In genomic region chr16:95996156-95996555, GRCm38 (mm10) we compare ENCODE assay signal across 30 mouse cellular contexts. TPM values are rescaled to one million over a fixed set of nuclear protein-coding genes. Genes with fewer than 3 reads are reported as not detected.
DNase-seq lines count a peak whose midpoint lies in the region; ATAC-seq and TF ChIP-seq lines count a peak whose summit lies in the region.
"Had no signal": no experiment of that assay in that cellular context is flagged by ENCODE, and none has a peak within 500 bp of the region (broad histone marks: within the 10 kb centered on the region; RNA-seq: fewer than 3 reads in every experiment).

No protein-coding gene starts in this region.

- dilution Hi-C loops in CH12.LX (cut with MboI; ENCODE audit: extremely low pct_ligation_motif_present, extremely low pct_unique_long_range_greater_than_20kb, low sequenced_read_pairs) = no loop called here

- H3K27me3 ChIP-seq in liver, adult 2 months (ENCODE audit: control insufficient read depth, insufficient read depth, low read length) = no peaks in the 10 kb centered on the region
- no peaks in the 10 kb centered on the region for H3K27me3 ChIP-seq in liver, embryonic 11.5 days (replicated peaks; ENCODE audit: control insufficient read depth, insufficient read depth, low read length)
- no peaks in the 10 kb centered on the region for H3K27me3 ChIP-seq in lung, postnatal 0 days (replicated peaks; ENCODE audit: insufficient read depth, low read length)
- H3K27me3 ChIP-seq in CH12.LX (replicated peaks) (no peaks in the 10 kb centered on the region), myocyte (ENCODE audit: control insufficient read depth, insufficient read depth, insufficient read length) (no peaks in the 10 kb centered on the region)
- no peaks in the 10 kb centered on the region for H3K27me3 ChIP-seq in limb, embryonic 10.5 days (ENCODE audit: low read depth, poor library complexity, severe bottlenecking)
- H3K27me3 ChIP-seq: embryonic facial prominence, embryonic 13.5 days; forebrain, embryonic 12.5 days; heart, embryonic 12.5 days; heart, embryonic 15.5 days; hindbrain, embryonic 13.5 days had no signal

- H3K4me2 ChIP-seq in liver, embryonic 11.5 days = no peak overlapping the region
- H3K4me2 ChIP-seq in lung, postnatal 0 days (replicated peaks; ENCODE audit: low read depth, low read length) = no peak overlapping the region
- H3K4me2 ChIP-seq in CH12.LX (ENCODE audit: insufficient read depth, low read depth, poor library complexity, severe bottlenecking) = no peak overlapping the region
- no peak overlapping the region for H3K4me2 ChIP-seq in myocyte (ENCODE audit: low read depth)
- H3K4me2 ChIP-seq: embryonic facial prominence, embryonic 13.5 days; forebrain, embryonic 12.5 days; heart, embryonic 12.5 days; heart, embryonic 15.5 days; hindbrain, embryonic 13.5 days had no signal

- H3ac ChIP-seq in myocyte (ENCODE audit: control insufficient read depth, insufficient read length) = no peak overlapping the region

- DNase-seq in liver, adult 2 months (ENCODE audit: extremely low read depth, low read depth, low spot score) = peak; percentile 17
- DNase-seq in liver, embryonic 11.5 days (ENCODE audit: low spot score) = no peak
- peak; percentile 40 for DNase-seq in lung, postnatal 0 days (ENCODE audit: low spot score)
- no peak for DNase-seq in lung, postnatal 14 days
- no peak for DNase-seq in CH12.LX (ENCODE audit: extremely low read depth)
- no peak for DNase-seq in limb, embryonic 10.5 days (ENCODE audit: low spot score)
- DNase-seq: adrenal gland, adult 8-10 months; adrenal gland, postnatal 25 days; B cell, adult 2 months; cerebellum, adult 11-12 months; cerebellum, adult 8-10 months; cerebellum, postnatal 10 days; cerebellum, postnatal 36 days; embryo, embryonic 11 days; gastrocnemius, postnatal 10 days; gastrocnemius, postnatal 36 days; heart, postnatal 10 days; heart, postnatal 36 days had no signal

- TF ChIP-seq RAD21 in CH12.LX (IDR thresholded peaks at IDR 0.05; ENCODE audit: low read depth, low read length) = no peak

- TF ChIP-seq EP300 in lung, postnatal 0 days (IDR thresholded peaks at IDR 0.05) = no peak
- no peak for TF ChIP-seq EP300 in CH12.LX (IDR thresholded peaks at IDR 0.05; ENCODE audit: low read length)

- WGBS in liver, adult 2 months = 62% methylated on average over 7 of the region's 7 CpGs
- WGBS in liver, embryonic 11.5 days = 88% methylated on average over 7 of the region's 7 CpGs
- 61% methylated on average over 7 of the region's 7 CpGs for WGBS in lung, postnatal 0 days
- 91% methylated on average over 7 of the region's 7 CpGs for WGBS in limb, embryonic 10.5 days

- TF ChIP-seq POLR2A in liver, adult 2 months (IDR thresholded peaks at IDR 0.05; ENCODE audit: extremely low read depth, insufficient read depth, low read length) = no peak
- TF ChIP-seq POLR2A in CH12.LX (IDR thresholded peaks at IDR 0.05; ENCODE audit: low read depth, low read length) (no peak), myocyte (IDR thresholded peaks at IDR 0.05; ENCODE audit: insufficient read length, low read depth) (no peak)

- peaks cover 2% of the 10 kb centered on the region; the same call in 1 of the 2 replicates for H3K79me2 ChIP-seq in liver, adult 2 months (ENCODE audit: control insufficient read depth, insufficient read depth, low read length)
- peaks cover 2% of the 10 kb centered on the region; the same call in 1 of the 2 replicates for H3K79me2 ChIP-seq in CH12.LX (replicated peaks; ENCODE audit: control insufficient read depth, extremely low read depth, insufficient read depth, poor library complexity, severe bottlenecking)
- H3K79me2 ChIP-seq in myocyte (ENCODE audit: control insufficient read depth, insufficient read depth) = no peaks in the 10 kb centered on the region

- peaks cover 5% of the 10 kb centered on the region for H3K4me1 ChIP-seq in liver, adult 2 months (ENCODE audit: control insufficient read depth, insufficient read depth, low read length)
- no peaks in the 10 kb centered on the region; the same call in 1 of the 2 replicates for H3K4me1 ChIP-seq in liver, embryonic 11.5 days (replicated peaks; ENCODE audit: control insufficient read depth, insufficient read depth, low read length)
- no peaks in the 10 kb centered on the region; the same call in 1 of the 2 replicates for H3K4me1 ChIP-seq in lung, postnatal 0 days (ENCODE audit: insufficient read depth, low read depth, low read length)
- H3K4me1 ChIP-seq in CH12.LX (ENCODE audit: control insufficient read depth in 1 of 2, insufficient read depth in 2 of 2) = peaks cover 0 to 13% of the 10 kb centered on the region in 2 experiments; a peak in 3 of 4 replicates
- H3K4me1 ChIP-seq in limb, embryonic 10.5 days = peaks cover 23% of the 10 kb centered on the region

- no peak overlapping the region for H3K27ac ChIP-seq in liver, adult 2 months (replicated peaks; ENCODE audit: insufficient read depth, low read depth, low read length)
- no peak overlapping the region for H3K27ac ChIP-seq in liver, embryonic 11.5 days (ENCODE audit: low read depth, low read length)
- no peak overlapping the region for H3K27ac ChIP-seq in lung, postnatal 0 days (ENCODE audit: low read length)
- H3K27ac ChIP-seq in CH12.LX (ENCODE audit: insufficient read depth, low read depth) = no peak overlapping the region
- H3K27ac ChIP-seq in limb, embryonic 10.5 days = no peak overlapping the region
- H3K27ac ChIP-seq: embryonic facial prominence, embryonic 10.5 days; embryonic facial prominence, embryonic 13.5 days; forebrain, embryonic 12.5 days; heart, embryonic 15.5 days; hindbrain, embryonic 10.5 days; hindbrain, embryonic 13.5 days had no signal

- no peaks in the 10 kb centered on the region for H3K9me3 ChIP-seq in liver, embryonic 11.5 days (ENCODE audit: control insufficient read depth, low read length)
- no peaks in the 10 kb centered on the region for H3K9me3 ChIP-seq in lung, postnatal 0 days (ENCODE audit: low read length)
- H3K9me3 ChIP-seq in CH12.LX (replicated peaks; ENCODE audit: low read length) = no peaks in the 10 kb centered on the region
- no peaks in the 10 kb centered on the region for H3K9me3 ChIP-seq in limb, embryonic 10.5 days (replicated peaks)
- H3K9me3 ChIP-seq: embryonic facial prominence, embryonic 10.5 days; embryonic facial prominence, embryonic 13.5 days; forebrain, embryonic 12.5 days; heart, embryonic 12.5 days; heart, embryonic 15.5 days; hindbrain, embryonic 10.5 days; hindbrain, embryonic 13.5 days had no signal

- peaks cover 22% of the 10 kb centered on the region for H3K36me3 ChIP-seq in liver, adult 2 months (ENCODE audit: control insufficient read depth, insufficient read depth, low read length)
- H3K36me3 ChIP-seq in liver, embryonic 11.5 days (ENCODE audit: control insufficient read depth, insufficient read depth, low read length) = peaks cover 2% of the 10 kb centered on the region; the same call in 1 of the 2 replicates
- H3K36me3 ChIP-seq in lung, postnatal 0 days (ENCODE audit: insufficient read depth, low read length) = peaks cover 10% of the 10 kb centered on the region; the same call in 1 of the 2 replicates
- H3K36me3 ChIP-seq in CH12.LX (replicated peaks in 1 of 2; ENCODE audit: control insufficient read depth in 1 of 2, insufficient read depth in 1 of 2, low read length in 1 of 2) (peaks cover 0 to 14% of the 10 kb centered on the region in 2 experiments), myocyte (ENCODE audit: control insufficient read depth, insufficient read depth) (peaks cover 37% of the 10 kb centered on the region)
- H3K36me3 ChIP-seq in limb, embryonic 10.5 days = peaks cover 75% of the 10 kb centered on the region

- ATAC-seq in liver, embryonic 11.5 days (replicated peaks; ENCODE audit: low FRiP score) = no peak
- peak; percentile 61 for ATAC-seq in lung, postnatal 0 days
- ATAC-seq: activated CD4-positive, CD25-positive, alpha-beta regulatory T cell, adult 4 months; forebrain, embryonic 16.5 days; hindbrain, embryonic 16.5 days had no signal

- H3K4me3 ChIP-seq in liver, adult 2 months (ENCODE audit: insufficient read depth, low read depth, low read length) = no peak overlapping the region
- H3K4me3 ChIP-seq in liver, embryonic 11.5 days (ENCODE audit: low read depth, low read length) = no peak overlapping the region
- no peak overlapping the region for H3K4me3 ChIP-seq in lung, postnatal 0 days (ENCODE audit: low read depth, low read length)
- H3K4me3 ChIP-seq in CH12.LX (replicated peaks in 1 of 3; ENCODE audit: low read depth in 2 of 3, low read length in 2 of 3, poor library complexity in 1 of 3) (no peak overlapping the region), myocyte (no peak overlapping the region)
- H3K4me3 ChIP-seq in limb, embryonic 10.5 days = no peak overlapping the region
- H3K4me3 ChIP-seq: embryonic facial prominence, embryonic 10.5 days; embryonic facial prominence, embryonic 13.5 days; erythroblast, embryonic 14.5 days; forebrain, embryonic 12.5 days; heart, embryonic 12.5 days; heart, embryonic 15.5 days; hindbrain, embryonic 10.5 days; hindbrain, embryonic 13.5 days had no signal

- H3K9ac ChIP-seq in liver, adult 2 months (ENCODE audit: low read depth, low read length) = no peak overlapping the region
- no peak overlapping the region for H3K9ac ChIP-seq in liver, embryonic 11.5 days (ENCODE audit: low read depth, low read length)
- H3K9ac ChIP-seq in lung, postnatal 0 days (replicated peaks; ENCODE audit: low read depth) = no peak overlapping the region
- no peak overlapping the region for H3K9ac ChIP-seq in CH12.LX (ENCODE audit: insufficient read depth, low read depth)
- H3K9ac ChIP-seq: embryonic facial prominence, embryonic 13.5 days; forebrain, embryonic 12.5 days; heart, embryonic 12.5 days; heart, embryonic 15.5 days; hindbrain, embryonic 13.5 days had no signal

- no peak for TF ChIP-seq CTCF in liver, adult 2 months (IDR thresholded peaks at IDR 0.05; ENCODE audit: low read depth, low read length)
- no peak for TF ChIP-seq CTCF in lung, postnatal 0 days (IDR thresholded peaks at IDR 0.05)
- no peak for TF ChIP-seq CTCF in CH12.LX (conservative IDR thresholded peaks at IDR 0.05 in 1 of 2, IDR thresholded peaks at IDR 0.05 in 1 of 2; ENCODE audit: low read depth in 2 of 2, low read length in 2 of 2)

- in situ Hi-C loops in CH12.LX (cut with MboI; ENCODE audit: low pct_ligation_motif_present, low pct_unique_long_range_greater_than_20kb, low sequenced_read_pairs) = no loop called here

TF ChIP-seq in CH12.LX, 34 proteins besides CTCF, POLR2A, EP300 and RAD21 (continues in another document):
- TF ChIP-seq BHLHE40 (IDR thresholded peaks at IDR 0.05; ENCODE audit: low read depth, low read length) = peak; percentile 68

RNA-seq across cellular contexts. Expression of gene Psmg1, which starts 5.4 kb away (rescaled TPM):
- 39.2 and 42.5 TPM in 2 replicates for total RNA-seq in liver, adult 2 months (2014; rRNA removed)
- polyA plus RNA-seq in liver, adult 2 months (2012; rRNA removed) = 21.4 and 23.8 TPM in 2 replicates
- polyA plus RNA-seq in liver, embryonic 11.5 days (2014; fragmentation: Nextera tagmentation; extraction: Ambion mirVana) = 127 and 132 TPM in 2 replicates
- 34.0 and 34.3 TPM in 2 replicates for polyA plus RNA-seq in lung, postnatal 0 days (2015; fragmentation: Nextera tagmentation; extraction: Ambion mirVana)
- total RNA-seq in CH12.LX (2012; rRNA removed) = 134 and 146 TPM in 2 replicates
- total RNA-seq in CH12.LX (2014; rRNA removed) = 250 and 256 TPM in 2 replicates
- polyA plus RNA-seq in CH12.LX (2012; ENCODE audit: insufficient read length, low read depth) = 198 and 220 TPM in 2 replicates
- polyA plus RNA-seq in myocyte (2012; fragmentation: generic; extraction: Trizol) = 38.5 TPM
- polyA plus RNA-seq in limb, embryonic 10.5 days (2016; fragmentation: Nextera tagmentation; extraction: Ambion mirVana) = 139 and 149 TPM in 2 replicates

Comparison
In these comparisons a context has a peak if more than half of its experiments do, and no peak if none do; other contexts are left out.
1. DNase-seq: peak in liver, adult 2 months (single experiment) and lung, postnatal 0 days (single experiment); none in liver, embryonic 11.5 days (single experiment), lung, postnatal 14 days (single experiment), CH12.LX (single experiment) and limb, embryonic 10.5 days (single experiment).